In genomic region chr9:37433823-37434560, GRCm38 (mm10) we compare ENCODE assay signal across 10 mouse cellular contexts. TPM values are rescaled to one million over a fixed set of nuclear protein-coding genes. Genes with fewer than 3 reads are reported as not detected.
DNase-seq lines count a peak whose midpoint lies in the region; ATAC-seq and TF ChIP-seq lines count a peak whose summit lies in the region.
"Had no signal": no experiment of that assay in that cellular context is flagged by ENCODE, and none has a peak within 500 bp of the region (broad histone marks: within the 10 kb centered on the region; RNA-seq: fewer than 3 reads in every experiment).

No protein-coding gene starts in this region.

- peak overlapping the region; percentile 55 for H3K4me3 ChIP-seq in forebrain, embryonic 10.5 days
- H3K4me3 ChIP-seq in forebrain, embryonic 16.5 days (replicated peaks; ENCODE audit: low read length), result no peak overlapping the region; the same call in 1 of the 2 replicates
- H3K4me3 ChIP-seq in neural tube, embryonic 15.5 days (replicated peaks), result no peak overlapping the region; the same call in 1 of the 2 replicates
- H3K4me3 ChIP-seq in intestine, postnatal 0 days (ENCODE audit: low read depth, low read length), result no peak overlapping the region

- 2% methylated on average over 18 of the region's 18 CpGs for WGBS in forebrain, embryonic 10.5 days
- 6% methylated on average over 18 of the region's 18 CpGs for WGBS in forebrain, embryonic 16.5 days
- WGBS in neural tube, embryonic 15.5 days, result 4% methylated on average over 18 of the region's 18 CpGs
- 2% methylated on average over 18 of the region's 18 CpGs for WGBS in intestine, postnatal 0 days

- TF ChIP-seq CTCF in intestine, postnatal 0 days (IDR thresholded peaks at IDR 0.05; ENCODE audit: low read depth), result no peak

- peaks cover 96% of the 10 kb centered on the region for H3K27me3 ChIP-seq in forebrain, embryonic 10.5 days (ENCODE audit: poor library complexity, severe bottlenecking)
- H3K27me3 ChIP-seq in forebrain, embryonic 16.5 days (replicated peaks; ENCODE audit: control insufficient read depth, insufficient read depth, low read length), result peaks cover 41% of the 10 kb centered on the region
- H3K27me3 ChIP-seq in neural tube, embryonic 15.5 days (replicated peaks), result peaks cover 62% of the 10 kb centered on the region
- H3K27me3 ChIP-seq in intestine, postnatal 0 days (replicated peaks; ENCODE audit: control insufficient read depth, insufficient read depth, low read length), result peaks cover 71% of the 10 kb centered on the region

- H3K4me2 ChIP-seq in forebrain, embryonic 16.5 days (ENCODE audit: low read length), result no peak overlapping the region
- peak overlapping the region; percentile 79 for H3K4me2 ChIP-seq in neural tube, embryonic 15.5 days
- no peak overlapping the region for H3K4me2 ChIP-seq in intestine, postnatal 0 days (replicated peaks; ENCODE audit: low read depth)

- H3K36me3 ChIP-seq in forebrain, embryonic 10.5 days (replicated peaks), result no peaks in the 10 kb centered on the region
- no peaks in the 10 kb centered on the region for H3K36me3 ChIP-seq in forebrain, embryonic 16.5 days (ENCODE audit: control insufficient read depth, insufficient read depth)
- H3K36me3 ChIP-seq in neural tube, embryonic 15.5 days, result no peaks in the 10 kb centered on the region
- H3K36me3 ChIP-seq in intestine, postnatal 0 days (ENCODE audit: control insufficient read depth, insufficient read depth), result no peaks in the 10 kb centered on the region

- H3K9me3 ChIP-seq in forebrain, embryonic 10.5 days, result no peaks in the 10 kb centered on the region
- no peaks in the 10 kb centered on the region for H3K9me3 ChIP-seq in forebrain, embryonic 16.5 days (ENCODE audit: control insufficient read depth, low read length)
- no peaks in the 10 kb centered on the region for H3K9me3 ChIP-seq in neural tube, embryonic 15.5 days (replicated peaks)
- no peaks in the 10 kb centered on the region for H3K9me3 ChIP-seq in intestine, postnatal 0 days (ENCODE audit: control insufficient read depth)

- no peak overlapping the region for H3K27ac ChIP-seq in forebrain, embryonic 10.5 days
- H3K27ac ChIP-seq in forebrain, embryonic 16.5 days (ENCODE audit: low read length), result no peak overlapping the region
- H3K27ac ChIP-seq in neural tube, embryonic 15.5 days (replicated peaks), result no peak overlapping the region
- no peak overlapping the region for H3K27ac ChIP-seq in intestine, postnatal 0 days (ENCODE audit: low read depth, low read length)

- DNase-seq in forebrain, embryonic 10.5 days (ENCODE audit: extremely low spot score, low spot score), result peak; percentile 28
- DNase-seq in retina, postnatal 1 day, result peak; percentile 26
- DNase-seq in retina, embryonic 14.5 days (ENCODE audit: low spot score), result no peak
- DNase-seq in kidney, postnatal 25 days, result peak; percentile 53 to 65
- DNase-seq: cerebellum, adult 11 months; right cerebral cortex, postnatal 4 days had no signal

- ATAC-seq in forebrain, embryonic 16.5 days, result no peak
- ATAC-seq in neural tube, embryonic 15.5 days (ENCODE audit: low FRiP score), result no peak
- no peak for ATAC-seq in intestine, postnatal 0 days
- ATAC-seq in cerebellum, adult (ENCODE audit: insufficient number of reproducible peaks, low FRiP score, low TSS enrichment), result no peak

- H3K4me1 ChIP-seq in forebrain, embryonic 10.5 days, result peaks cover 62% of the 10 kb centered on the region
- H3K4me1 ChIP-seq in forebrain, embryonic 16.5 days (replicated peaks; ENCODE audit: control insufficient read depth, insufficient read depth, low read length), result peaks cover 34% of the 10 kb centered on the region
- H3K4me1 ChIP-seq in neural tube, embryonic 15.5 days, result peaks cover 42% of the 10 kb centered on the region
- H3K4me1 ChIP-seq in intestine, postnatal 0 days (replicated peaks; ENCODE audit: control insufficient read depth, insufficient read depth, low read length), result no peaks in the 10 kb centered on the region

- H3K9ac ChIP-seq in forebrain, embryonic 16.5 days (replicated peaks; ENCODE audit: low read depth, low read length), result no peak overlapping the region
- no peak overlapping the region for H3K9ac ChIP-seq in neural tube, embryonic 15.5 days (replicated peaks)
- H3K9ac ChIP-seq in intestine, postnatal 0 days (ENCODE audit: low read depth, low read length), result no peak overlapping the region

RNA-seq across cellular contexts. Expression of gene Robo3, which starts 0.9 kb away (rescaled TPM):
- polyA plus RNA-seq in forebrain, embryonic 10.5 days (2016; fragmentation: Nextera tagmentation; extraction: Ambion mirVana), result 3.9 and 5.5 TPM in 2 replicates
- 1.1 and 3.3 TPM in 2 replicates for polyA plus RNA-seq in forebrain, embryonic 16.5 days (2015; fragmentation: Nextera tagmentation; extraction: Ambion mirVana)
- 4.8 and 8.7 TPM in 2 replicates for polyA plus RNA-seq in neural tube, embryonic 15.5 days (2015; fragmentation: Nextera tagmentation; extraction: Ambion mirVana)
- polyA plus RNA-seq in intestine, postnatal 0 days (2015; fragmentation: Nextera tagmentation; extraction: Ambion mirVana), result 0.07 TPM in 1 of 2 replicates, not detected in the other

RNA-seq across cellular contexts. Expression of gene Robo4, which starts 32.3 kb away (rescaled TPM):
- 4.8 and 6.8 TPM in 2 replicates for polyA plus RNA-seq in forebrain, embryonic 10.5 days (2016; fragmentation: Nextera tagmentation; extraction: Ambion mirVana)
- 4.5 and 4.6 TPM in 2 replicates for polyA plus RNA-seq in forebrain, embryonic 16.5 days (2015; fragmentation: Nextera tagmentation; extraction: Ambion mirVana)
- polyA plus RNA-seq in neural tube, embryonic 15.5 days (2015; fragmentation: Nextera tagmentation; extraction: Ambion mirVana), result 5.4 and 6.2 TPM in 2 replicates
- polyA plus RNA-seq in intestine, postnatal 0 days (2015; fragmentation: Nextera tagmentation; extraction: Ambion mirVana), result 6.6 and 7.1 TPM in 2 replicates

RNA-seq across cellular contexts. Expression of gene Msantd2, which starts 55.1 kb away (rescaled TPM):
- 34.4 and 35.4 TPM in 2 replicates for polyA plus RNA-seq in forebrain, embryonic 10.5 days (2016; fragmentation: Nextera tagmentation; extraction: Ambion mirVana)
- 34.0 and 34.8 TPM in 2 replicates for polyA plus RNA-seq in forebrain, embryonic 16.5 days (2015; fragmentation: Nextera tagmentation; extraction: Ambion mirVana)
- polyA plus RNA-seq in neural tube, embryonic 15.5 days (2015; fragmentation: Nextera tagmentation; extraction: Ambion mirVana), result 27.6 and 30.7 TPM in 2 replicates
- polyA plus RNA-seq in intestine, postnatal 0 days (2015; fragmentation: Nextera tagmentation; extraction: Ambion mirVana), result 7.4 and 8.8 TPM in 2 replicates
